Mouse (Mus musculus) gastrocnemius, postnatal 10 days (tissue): Measurements from ENCODE around the gene Ppig. TPM values are rescaled to one million over a fixed set of nuclear protein-coding genes. Genes with fewer than 3 reads are reported as not detected.

Source experiments
- DNase-seq: peaks from one replicate; pipeline ENCODE4 v3.0.0; 2021; ENCODE audit warnings: mixed read lengths
- total RNA-seq, 2 experiments: library from RNA; stranded (reverse); gene quantifications; 2 replicates each; pipeline ENCODE4 v1.2.3; 2021

The Ppig gene
- total RNA-seq, 2 experiments from 2014 or later = 36.9 to 41.6 TPM

- DNase-seq = no peak
These were observed 38.6 kb downstream of the Ppig start for GRCm38 (mm10) chr2:69760980-69761379.

GRCm38 (mm10) chr2:69763340-69763739, 41.0 kb downstream of the Ppig start:
- no peak for DNase-seq

- no peak for DNase-seq
These were observed 42.4 kb downstream of the Ppig start for GRCm38 (mm10) chr2:69764716-69765115.

- DNase-seq = no peak
These were observed 51.0 kb downstream of the Ppig start for GRCm38 (mm10) chr2:69773331-69773730.

GRCm38 (mm10) chr2:69777985-69778835, 55.9 kb downstream of the Ppig start:
- no peak for DNase-seq

- DNase-seq = peak; percentile 14
These were observed 56.5 kb downstream of the Ppig start for GRCm38 (mm10) chr2:69778836-69779177.

- no peak for DNase-seq
These were observed 66.6 kb downstream of the Ppig start for GRCm38 (mm10) chr2:69788974-69789373.

- DNase-seq = peak; percentile 99
These were observed 67.2 kb downstream of the Ppig start, which contains the start of the genes Ccdc173 and Phospho2 for GRCm38 (mm10) chr2:69789429-69790069. Ccdc173 (minus strand) TSS chr2:69789575. Phospho2 (plus strand) TSS chr2:69789623.

GRCm38 (mm10) chr2:69790285-69790684, 67.9 kb downstream of the Ppig start:
- DNase-seq = peak; percentile 81

- DNase-seq = no peak
These were observed 68.4 kb downstream of the Ppig start for GRCm38 (mm10) chr2:69790722-69791121.

GRCm38 (mm10) chr2:69802911-69803312, 80.6 kb downstream of the Ppig start:
- DNase-seq = peak; percentile 76

Other genes with a start within 250 kb of the Ppig start
- under 1 TPM in 1 of 2 experiments, not detected in 1; 0.02 TPM for gene Lrp2, start 136.5 kb upstream of the Ppig start, total RNA-seq
- gene Bbs5, start 75.4 kb upstream of the Ppig start, total RNA-seq = 1 to 10 TPM; 4.0 to 4.3 TPM
- gene Klhl41, start 52.4 kb upstream of the Ppig start, total RNA-seq = 100 to 1,000 TPM; 508 to 520 TPM
- 10 to 100 TPM; 11.0 to 12.7 TPM for gene Fastkd1, start 9.0 kb upstream of the Ppig start, total RNA-seq
- under 1 TPM; 0.54 to 0.65 TPM for gene Ccdc173, start 67.0 kb downstream of the Ppig start, total RNA-seq
- 1 to 10 TPM; 8.6 to 8.9 TPM for gene Phospho2, start 67.1 kb downstream of the Ppig start, total RNA-seq
- 10 to 100 TPM; 19.8 to 20.9 TPM for gene Klhl23, start 99.4 kb downstream of the Ppig start, total RNA-seq
- 100 to 1,000 TPM; 102 to 114 TPM for gene Ssb, start 139.0 kb downstream of the Ppig start, total RNA-seq
- gene Mettl5, start 163.1 kb downstream of the Ppig start, total RNA-seq = 10 to 100 TPM; 19.6 to 21.4 TPM
- 100 to 1,000 TPM; 106 to 107 TPM for gene Ubr3, start 174.7 kb downstream of the Ppig start, total RNA-seq